Mouse (Mus musculus): ENCODE measurements at regions not wholly inside any gene's neighbourhood (a gene's known extent, or its start where the extent isn't known, plus 50 kb on each side); places are given as distances from the start of the nearest gene placed in this dataset.

DNA sequence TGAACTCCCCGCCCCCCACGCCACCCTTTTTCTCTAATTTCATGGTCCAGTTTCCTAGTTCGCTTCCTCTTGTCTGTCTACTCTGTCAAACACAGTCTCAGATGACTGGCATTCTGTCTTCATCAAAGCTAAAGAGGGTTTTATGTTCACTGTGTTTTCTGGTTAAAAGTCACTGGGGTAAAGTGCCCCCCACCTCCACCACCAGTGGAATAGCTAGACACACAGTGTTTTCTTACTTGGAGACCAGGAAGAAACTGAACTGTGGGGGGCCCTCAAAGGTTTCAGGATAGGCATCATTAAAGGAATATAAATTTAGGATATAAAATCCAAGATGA, 69.9 kb downstream of the Enc1 start:
- H3K79me2 ChIP-seq (ENCODE audit: control insufficient read depth, insufficient read depth), result no peaks in the 10 kb centered on the region
- H3ac ChIP-seq (ENCODE audit: control insufficient read depth, insufficient read length, low read depth), result no peak overlapping the region
- no peak overlapping the region for H3K4me3 ChIP-seq (ENCODE audit: insufficient read depth, poor library complexity, severe bottlenecking)
- H3K27me3 ChIP-seq (ENCODE audit: control insufficient read depth, insufficient read depth, insufficient read length), result no peaks in the 10 kb centered on the region
- H3K36me3 ChIP-seq (ENCODE audit: control insufficient read depth, insufficient read depth), result no peaks in the 10 kb centered on the region
- no peaks in the 10 kb centered on the region for H3K79me3 ChIP-seq (ENCODE audit: low read depth)
- TF ChIP-seq USF1 (IDR thresholded peaks at IDR 0.05; ENCODE audit: low read depth) (no peak), MYOD1 (IDR thresholded peaks at IDR 0.05; ENCODE audit: control insufficient read depth, insufficient read length, low read depth) (no peak), MAX (IDR thresholded peaks at IDR 0.05) (no peak), FOSL1 (IDR thresholded peaks at IDR 0.05; ENCODE audit: insufficient read depth, low read length, poor library complexity, severe bottlenecking) (no peak), CEBPB (IDR thresholded peaks at IDR 0.05; ENCODE audit: low read depth) (no peak), MYOG (IDR thresholded peaks at IDR 0.05; ENCODE audit: control insufficient read depth, extremely low read depth, insufficient read length) (no peak), CTCF (IDR thresholded peaks at IDR 0.05; ENCODE audit: control insufficient read depth, insufficient read depth, insufficient read length) (no peak)

- no peak overlapping the region for H3ac ChIP-seq (ENCODE audit: control insufficient read depth, insufficient read length, low read depth)
- TF ChIP-seq FOSL1 (IDR thresholded peaks at IDR 0.05; ENCODE audit: insufficient read depth, low read length, poor library complexity, severe bottlenecking) (no peak), CEBPB (IDR thresholded peaks at IDR 0.05; ENCODE audit: low read depth) (no peak), MAX (IDR thresholded peaks at IDR 0.05) (no peak), MYOD1 (IDR thresholded peaks at IDR 0.05; ENCODE audit: control insufficient read depth, insufficient read length, low read depth) (no peak)
- H3K4me3 ChIP-seq (ENCODE audit: insufficient read depth, poor library complexity, severe bottlenecking), result no peak overlapping the region
- no peaks in the 10 kb centered on the region for H3K27me3 ChIP-seq (ENCODE audit: control insufficient read depth, insufficient read depth, insufficient read length)
- no peaks in the 10 kb centered on the region for H3K79me3 ChIP-seq (ENCODE audit: low read depth)
- no peaks in the 10 kb centered on the region for H3K36me3 ChIP-seq (ENCODE audit: control insufficient read depth, insufficient read depth)
- H3K79me2 ChIP-seq (ENCODE audit: control insufficient read depth, insufficient read depth), result no peaks in the 10 kb centered on the region
Observed at GRCm38 (mm10) chr13:97310186-97310854, 69.4 kb downstream of the Enc1 start.

DNA sequence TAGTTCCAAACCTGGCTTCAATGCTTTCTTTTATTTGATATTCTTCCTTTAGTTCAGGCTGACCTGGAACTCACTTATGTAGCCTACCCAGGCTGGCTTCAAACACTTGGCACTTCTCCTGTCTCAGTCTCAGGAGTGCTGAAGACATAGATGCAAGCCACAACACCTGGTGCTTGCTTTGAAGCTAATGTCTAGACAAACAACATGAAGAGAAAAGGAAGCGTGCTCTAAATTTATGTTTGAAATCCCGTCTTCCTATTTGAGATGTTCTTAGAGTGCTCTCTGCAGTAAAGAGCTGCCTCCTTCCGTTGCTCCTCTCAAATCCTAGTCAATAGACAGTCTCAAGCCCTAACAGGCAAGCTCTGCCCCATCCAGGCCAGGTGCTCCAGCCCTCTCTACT, 68.5 kb downstream of the Enc1 start:
- H3K79me3 ChIP-seq (ENCODE audit: low read depth), result no peaks in the 10 kb centered on the region
- no peaks in the 10 kb centered on the region for H3K27me3 ChIP-seq (ENCODE audit: control insufficient read depth, insufficient read depth, insufficient read length)
- H3K79me2 ChIP-seq (ENCODE audit: control insufficient read depth, insufficient read depth), result no peaks in the 10 kb centered on the region
- no peak overlapping the region for H3ac ChIP-seq (ENCODE audit: control insufficient read depth, insufficient read length, low read depth)
- no peak overlapping the region for H3K4me3 ChIP-seq (ENCODE audit: insufficient read depth, poor library complexity, severe bottlenecking)
- TF ChIP-seq FOSL1 (IDR thresholded peaks at IDR 0.05; ENCODE audit: insufficient read depth, low read length, poor library complexity, severe bottlenecking) (no peak), CTCF (IDR thresholded peaks at IDR 0.05; ENCODE audit: control insufficient read depth, insufficient read depth, insufficient read length) (no peak), USF1 (IDR thresholded peaks at IDR 0.05; ENCODE audit: low read depth) (no peak), MYOG (IDR thresholded peaks at IDR 0.05; ENCODE audit: control insufficient read depth, extremely low read depth, insufficient read length) (no peak), MAX (IDR thresholded peaks at IDR 0.05) (no peak)
- H3K36me3 ChIP-seq (ENCODE audit: control insufficient read depth, insufficient read depth), result no peaks in the 10 kb centered on the region

DNA sequence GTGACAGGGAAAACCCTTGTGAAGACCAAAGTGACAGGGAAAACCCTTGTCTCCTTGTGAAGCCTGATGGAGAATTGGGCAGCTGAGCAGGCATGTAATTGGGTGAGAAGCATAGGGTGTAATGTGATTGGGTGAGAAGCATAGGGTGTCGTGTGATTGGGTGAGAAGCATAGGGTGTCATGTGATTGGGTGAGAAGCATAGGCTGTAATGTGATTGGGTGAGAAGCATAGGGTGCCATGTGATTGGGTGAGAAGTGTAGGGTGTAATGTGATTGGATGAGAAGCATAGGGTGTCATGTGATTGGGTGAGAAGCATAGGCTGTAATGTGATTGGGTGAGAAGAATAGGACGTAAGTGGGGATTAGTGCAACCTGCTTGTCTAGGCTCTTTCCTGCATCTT, 67.5 kb downstream of the Enc1 start:
- TF ChIP-seq MAX (IDR thresholded peaks at IDR 0.05), result no peak
- no peak for TF ChIP-seq USF1 (IDR thresholded peaks at IDR 0.05; ENCODE audit: low read depth)
- no peak for TF ChIP-seq CEBPB (IDR thresholded peaks at IDR 0.05; ENCODE audit: low read depth)
- no peak for TF ChIP-seq MYOD1 (IDR thresholded peaks at IDR 0.05; ENCODE audit: control insufficient read depth, insufficient read length, low read depth)
- TF ChIP-seq FOSL1 (IDR thresholded peaks at IDR 0.05; ENCODE audit: insufficient read depth, low read length, poor library complexity, severe bottlenecking), result no peak
- no peak for TF ChIP-seq MYOG (IDR thresholded peaks at IDR 0.05; ENCODE audit: control insufficient read depth, extremely low read depth, insufficient read length)
- TF ChIP-seq CTCF (IDR thresholded peaks at IDR 0.05; ENCODE audit: control insufficient read depth, insufficient read depth, insufficient read length), result no peak

More for the DNA sequence above, 67.5 kb downstream of the Enc1 start:
- Histone ChIP-seq H3ac (ENCODE audit: control insufficient read depth, insufficient read length, low read depth) (no peak overlapping the region), H3K79me2 (ENCODE audit: control insufficient read depth, insufficient read depth) (no peaks in the 10 kb centered on the region), H3K4me3 (ENCODE audit: insufficient read depth, poor library complexity, severe bottlenecking) (no peak overlapping the region), H3K27me3 (ENCODE audit: control insufficient read depth, insufficient read depth, insufficient read length) (no peaks in the 10 kb centered on the region), H3K36me3 (ENCODE audit: control insufficient read depth, insufficient read depth) (no peaks in the 10 kb centered on the region), H3K79me3 (ENCODE audit: low read depth) (no peaks in the 10 kb centered on the region)

Measured in C2C12 (cell line).